Mouse (Mus musculus) spleen, embryonic (tissue): ENCODE measurements around the gene Olfr1173.

Source experiments
- CTCF ChIA-PET: fragments of 350-600 bp; sonication (Branson Sonifier 250); formaldehyde crosslinking; loops from one replicate; lab custom pipeline; 2022; lab: Charles Lee

Gene Olfr1173

DNA sequence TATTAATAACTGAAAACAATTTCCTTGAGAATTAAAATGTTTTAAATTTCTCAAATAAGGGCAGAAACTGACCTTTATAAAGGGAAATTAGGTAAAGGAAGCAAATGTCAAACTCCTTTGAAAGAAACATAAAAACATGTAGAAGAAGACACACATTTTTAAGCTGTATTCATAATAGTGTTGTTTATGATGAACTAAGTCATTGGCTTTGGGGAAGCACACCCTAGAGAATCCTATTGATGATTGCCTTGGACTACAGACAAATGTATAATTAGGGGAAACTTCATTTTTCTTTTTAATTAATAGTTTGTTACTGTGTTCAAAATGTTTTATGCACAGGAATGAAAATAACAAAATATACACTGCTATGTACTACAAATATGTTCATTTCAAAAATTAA lies at the start of gene Olfr1173:
Gene Olfr1173 (minus strand): TSS at position 101 of the 400 bp plus-strand sequence.
- CTCF ChIA-PET = no interaction called here

DNA sequence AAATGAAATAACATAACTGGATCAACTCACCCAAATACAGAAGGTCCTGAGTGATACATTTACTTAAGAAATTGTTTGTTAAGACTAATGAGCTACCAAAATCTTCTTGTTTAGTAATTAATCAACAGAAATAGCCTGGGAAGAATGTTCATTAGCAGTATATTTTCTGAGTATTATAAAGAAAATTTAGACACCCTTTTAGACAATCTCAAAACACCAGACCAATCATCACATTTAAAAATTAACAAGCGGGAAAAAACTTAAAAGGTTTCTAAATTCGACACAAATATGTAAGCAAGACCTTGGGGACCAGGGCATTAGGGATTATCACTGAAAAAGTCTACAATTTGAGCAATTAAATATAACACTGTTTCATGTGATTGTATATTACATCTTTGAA lies 47.4 kb upstream of the Olfr1173 start, which contains the start of gene Olfr1175-ps:
Gene Olfr1175-ps (minus strand): TSS at position 101 of the 400 bp plus-strand sequence.
- CTCF ChIA-PET = no interaction called here

DNA sequence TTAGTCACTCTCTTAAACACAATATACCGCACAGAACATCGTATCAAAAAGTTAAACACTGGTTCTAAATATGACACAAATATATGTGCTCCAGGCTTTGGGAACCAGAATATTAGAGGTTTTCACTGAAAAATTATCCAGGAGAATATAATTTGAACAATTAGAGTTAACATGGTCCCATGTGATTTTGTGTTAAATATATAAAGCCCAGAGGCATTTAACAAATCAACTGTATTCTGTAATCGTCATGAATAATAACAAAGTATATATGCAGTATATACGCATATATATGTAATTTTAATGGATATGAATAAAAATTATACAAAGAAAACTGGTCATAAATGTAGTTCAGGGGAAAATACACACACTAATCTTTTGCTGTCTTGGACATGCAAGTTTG lies 35.4 kb upstream of the Olfr1173 start, which contains the start of gene Olfr1174-ps:
Gene Olfr1174-ps (minus strand): TSS at position 101 of the 400 bp plus-strand sequence.
- CTCF ChIA-PET = no interaction called here

DNA sequence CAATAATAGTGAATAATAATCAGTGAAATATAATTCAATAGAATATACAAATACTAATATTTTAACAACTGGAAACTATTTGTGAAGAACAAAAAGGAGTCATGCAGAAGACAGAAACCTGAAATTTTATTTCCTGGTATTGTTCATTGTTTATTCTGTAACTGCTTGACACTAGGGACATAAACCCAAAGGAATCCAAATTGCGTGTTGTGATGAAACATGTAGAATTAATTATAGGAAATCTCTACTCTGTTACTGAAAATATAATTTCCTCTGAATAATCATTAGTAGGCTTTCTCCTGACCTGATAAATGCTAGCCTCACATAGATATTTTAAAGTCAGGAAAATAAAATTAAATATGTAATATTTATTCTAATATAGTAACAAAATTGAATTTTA lies 51.4 kb downstream of the Olfr1173 start, which contains the start of gene Olfr1170:
Gene Olfr1170 (minus strand): TSS at position 101 of the 400 bp plus-strand sequence.
- CTCF ChIA-PET = no interaction called here
